Mouse (Mus musculus): ENCODE measurements at regions not wholly inside any gene's neighbourhood (a gene's known extent, or its start where the extent isn't known, plus 50 kb on each side); places are given as distances from the start of the nearest gene placed in this dataset.

DNA sequence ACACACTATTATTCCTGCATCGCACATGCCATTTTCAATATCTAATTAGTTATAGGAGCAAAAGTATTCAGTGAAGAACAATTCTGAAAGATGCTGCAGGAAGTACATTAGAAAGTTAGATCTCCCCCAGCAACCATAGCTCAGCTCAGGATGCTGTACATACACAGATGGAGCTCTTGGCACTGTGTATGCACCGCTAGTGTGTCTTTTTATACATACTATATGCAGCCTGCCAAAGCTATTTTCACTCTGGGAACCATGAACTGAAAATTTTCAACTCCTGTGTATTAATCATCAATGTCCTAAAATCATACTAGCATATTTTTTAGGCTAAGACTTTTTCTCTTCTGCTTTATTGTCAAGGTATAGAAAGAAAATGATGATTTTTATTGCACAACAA lies 944.5 kb downstream of the Fam19a2 start:
- H3K9me3 ChIP-seq, result no peaks in the 10 kb centered on the region
- no peak overlapping the region for H3K9ac ChIP-seq
- no peaks in the 10 kb centered on the region for H3K4me1 ChIP-seq
- H3K36me3 ChIP-seq, result no peaks in the 10 kb centered on the region
- H3K4me3 ChIP-seq, result no peak overlapping the region
- no peak overlapping the region for H3K4me2 ChIP-seq (replicated peaks)
- ATAC-seq (ENCODE audit: low FRiP score, low read depth), result no peak
- H3K27me3 ChIP-seq (replicated peaks), result no peaks in the 10 kb centered on the region
- WGBS, result 95% methylated on average over 2 of the region's 2 CpGs
- H3K27ac ChIP-seq, result no peak overlapping the region

- no peak overlapping the region for H3K4me3 ChIP-seq
- no peak for ATAC-seq (ENCODE audit: low FRiP score, low read depth)
Measured at GRCm38 (mm10) chr10:124219461-124219860, 955.7 kb downstream of the Fam19a2 start.

DNA sequence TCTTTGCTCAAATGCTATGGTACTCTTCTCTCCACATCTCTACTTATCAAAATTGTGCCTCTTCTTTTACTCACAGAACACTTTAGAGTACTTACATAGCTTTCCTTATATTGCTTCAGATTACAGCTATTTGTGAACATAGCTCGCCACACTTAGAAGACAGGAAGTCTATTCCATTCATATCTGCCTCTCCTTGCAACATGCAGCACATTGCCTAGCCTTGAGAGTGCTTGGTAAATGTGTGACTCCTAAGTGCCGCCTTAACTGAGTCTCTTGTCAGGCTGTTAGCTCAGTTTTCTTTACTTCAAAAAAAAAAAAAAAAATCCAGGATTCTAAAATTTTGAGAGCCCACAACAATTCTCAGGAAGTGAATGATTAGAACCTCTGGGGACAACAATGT lies 958.3 kb downstream of the Fam19a2 start:
- no peak overlapping the region for H3K27ac ChIP-seq
- H3K9me3 ChIP-seq, result no peaks in the 10 kb centered on the region
- WGBS, result 86% methylated on average over 2 of the region's 2 CpGs
- no peak overlapping the region for H3K9ac ChIP-seq
- ATAC-seq (ENCODE audit: low FRiP score, low read depth), result no peak
- H3K4me3 ChIP-seq, result no peak overlapping the region
- H3K4me2 ChIP-seq (replicated peaks), result no peak overlapping the region
- H3K27me3 ChIP-seq (replicated peaks), result no peaks in the 10 kb centered on the region
- H3K36me3 ChIP-seq, result no peaks in the 10 kb centered on the region
- H3K4me1 ChIP-seq, result no peaks in the 10 kb centered on the region

More at GRCm38 (mm10) chr10:124219461-124219860, 955.7 kb downstream of the Fam19a2 start:
- WGBS, result 88% methylated on average over 1 of the region's 1 CpGs
- Histone ChIP-seq H3K4me1 (no peaks in the 10 kb centered on the region), H3K9me3 (no peaks in the 10 kb centered on the region), H3K4me2 (replicated peaks) (no peak overlapping the region), H3K9ac (no peak overlapping the region), H3K36me3 (no peaks in the 10 kb centered on the region), H3K27me3 (replicated peaks) (no peaks in the 10 kb centered on the region), H3K27ac (no peak overlapping the region)

- no peak for ATAC-seq (ENCODE audit: low FRiP score, low read depth)
- 78% methylated on average over 1 of the region's 1 CpGs for WGBS
- no peak overlapping the region for H3K9ac ChIP-seq
- no peaks in the 10 kb centered on the region for H3K27me3 ChIP-seq (replicated peaks)
- H3K27ac ChIP-seq, result no peak overlapping the region
- no peak overlapping the region for H3K4me2 ChIP-seq (replicated peaks)
- H3K36me3 ChIP-seq, result no peaks in the 10 kb centered on the region
- no peaks in the 10 kb centered on the region for H3K4me1 ChIP-seq
- no peak overlapping the region for H3K4me3 ChIP-seq
- no peaks in the 10 kb centered on the region for H3K9me3 ChIP-seq
Measured at GRCm38 (mm10) chr10:124227061-124227460, 963.3 kb downstream of the Fam19a2 start.

DNA sequence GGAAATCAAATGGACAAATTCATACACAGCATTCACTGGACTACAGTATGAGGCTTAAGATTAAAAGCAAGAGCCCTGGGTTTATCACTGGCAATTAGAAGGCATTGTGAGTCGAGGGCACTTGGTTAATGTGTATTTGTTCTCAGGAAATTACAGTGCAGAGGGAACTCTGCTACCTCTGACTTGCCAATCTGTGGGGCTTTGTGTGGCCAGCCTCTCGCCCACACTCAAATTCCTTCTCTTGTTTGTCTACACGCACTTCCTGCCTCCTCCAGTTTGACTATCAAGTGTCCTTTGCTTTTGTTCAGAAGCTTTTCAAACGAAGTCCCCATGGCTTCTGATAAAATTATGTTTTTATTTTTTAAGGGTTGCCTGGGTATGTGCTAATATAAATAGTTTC lies 985.6 kb downstream of the Fam19a2 start:
- Histone ChIP-seq H3K9me3 (no peaks in the 10 kb centered on the region), H3K9ac (no peak overlapping the region), H3K36me3 (no peaks in the 10 kb centered on the region), H3K4me3 (no peak overlapping the region), H3K27me3 (replicated peaks) (no peaks in the 10 kb centered on the region), H3K27ac (no peak overlapping the region), H3K4me2 (replicated peaks) (no peak overlapping the region), H3K4me1 (no peaks in the 10 kb centered on the region)
- 39% methylated on average over 4 of the region's 4 CpGs for WGBS
- no peak for ATAC-seq (ENCODE audit: low FRiP score, low read depth)

DNA sequence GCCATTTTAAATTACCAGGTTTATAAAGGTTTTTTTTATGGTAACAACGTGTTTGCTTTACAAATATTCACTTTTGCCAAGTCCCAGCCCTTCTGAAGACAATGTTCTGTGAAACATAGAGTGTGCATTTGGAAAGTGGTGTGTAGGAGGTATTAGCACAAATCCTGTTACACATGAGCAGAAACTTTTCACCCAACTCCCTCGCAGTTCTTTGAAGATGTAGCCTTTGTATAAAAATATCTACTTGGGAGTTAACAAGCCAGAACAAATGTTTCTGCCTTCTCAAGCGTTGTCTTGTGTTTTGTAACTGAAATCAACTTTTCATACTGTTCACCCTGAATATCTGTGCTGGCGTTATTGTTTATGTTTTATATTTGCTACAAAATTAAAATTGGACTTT lies 986.2 kb downstream of the Fam19a2 start:
- H3K27me3 ChIP-seq (replicated peaks), result no peaks in the 10 kb centered on the region
- no peak overlapping the region for H3K27ac ChIP-seq
- H3K36me3 ChIP-seq, result no peaks in the 10 kb centered on the region
- no peak for ATAC-seq (ENCODE audit: low FRiP score, low read depth)
- H3K4me2 ChIP-seq (replicated peaks), result no peak overlapping the region
- no peak overlapping the region for H3K4me3 ChIP-seq
- no peaks in the 10 kb centered on the region for H3K4me1 ChIP-seq
- no peaks in the 10 kb centered on the region for H3K9me3 ChIP-seq
- 77% methylated on average over 4 of the region's 4 CpGs for WGBS
- H3K9ac ChIP-seq, result no peak overlapping the region

GRCm38 (mm10) chr10:124288301-124288995 lies 1024.7 kb downstream of the Fam19a2 start:
- Histone ChIP-seq H3K4me2 (replicated peaks) (no peak overlapping the region), H3K36me3 (no peaks in the 10 kb centered on the region), H3K9ac (no peak overlapping the region), H3K4me1 (no peaks in the 10 kb centered on the region), H3K27me3 (replicated peaks) (no peaks in the 10 kb centered on the region), H3K27ac (no peak overlapping the region), H3K9me3 (no peaks in the 10 kb centered on the region), H3K4me3 (no peak overlapping the region)
- no peak for ATAC-seq (ENCODE audit: low FRiP score, low read depth)
- 71% methylated on average over 18 of the region's 18 CpGs for WGBS

- Histone ChIP-seq H3K9me3 (no peaks in the 10 kb centered on the region), H3K4me2 (replicated peaks) (no peak overlapping the region), H3K4me3 (no peak overlapping the region), H3K36me3 (no peaks in the 10 kb centered on the region), H3K27ac (no peak overlapping the region), H3K27me3 (replicated peaks) (no peaks in the 10 kb centered on the region), H3K4me1 (no peaks in the 10 kb centered on the region), H3K9ac (no peak overlapping the region)
- 92% methylated on average over 2 of the region's 2 CpGs for WGBS
- ATAC-seq (ENCODE audit: low FRiP score, low read depth), result no peak
Measured at GRCm38 (mm10) chr10:124297198-124297677, 1033.4 kb downstream of the Fam19a2 start.

DNA sequence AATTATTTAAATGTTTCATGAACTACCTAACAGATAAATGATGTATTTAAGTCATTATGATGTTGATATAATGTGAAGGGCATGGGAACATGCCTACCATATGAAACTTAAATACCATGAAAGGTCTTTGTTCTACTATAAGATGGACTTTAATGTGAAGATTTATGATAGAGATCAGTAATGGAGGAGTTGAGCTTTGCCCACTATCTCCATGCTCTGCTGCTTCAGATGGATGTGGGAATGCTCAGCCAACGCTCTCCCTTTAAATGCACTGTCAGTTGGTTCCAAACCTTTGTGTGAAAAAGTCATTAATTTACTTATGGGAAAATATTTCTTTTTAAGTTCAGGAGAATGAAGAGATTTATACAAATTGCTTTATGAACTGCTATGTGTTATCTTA lies 1040.9 kb downstream of the Fam19a2 start:
- no peaks in the 10 kb centered on the region for H3K36me3 ChIP-seq
- no peak for ATAC-seq (ENCODE audit: low FRiP score, low read depth)
- no peaks in the 10 kb centered on the region for H3K27me3 ChIP-seq (replicated peaks)
- no peak overlapping the region for H3K4me2 ChIP-seq (replicated peaks)
- H3K4me1 ChIP-seq, result no peaks in the 10 kb centered on the region
- no peak overlapping the region for H3K27ac ChIP-seq
- H3K9ac ChIP-seq, result no peak overlapping the region
- no peaks in the 10 kb centered on the region for H3K9me3 ChIP-seq
- WGBS, result 68% methylated on average over 1 of the region's 1 CpGs
- H3K4me3 ChIP-seq, result no peak overlapping the region

GRCm38 (mm10) chr10:124305644-124306043 lies 1041.8 kb downstream of the Fam19a2 start:
- no peak overlapping the region for H3K27ac ChIP-seq
- H3K9ac ChIP-seq, result no peak overlapping the region
- H3K4me2 ChIP-seq (replicated peaks), result no peak overlapping the region
- no peak for ATAC-seq (ENCODE audit: low FRiP score, low read depth)
- no peaks in the 10 kb centered on the region for H3K36me3 ChIP-seq
- H3K4me1 ChIP-seq, result no peaks in the 10 kb centered on the region
- H3K9me3 ChIP-seq, result no peaks in the 10 kb centered on the region
- H3K4me3 ChIP-seq, result no peak overlapping the region
- 84% methylated on average over 3 of the region's 3 CpGs for WGBS
- no peaks in the 10 kb centered on the region for H3K27me3 ChIP-seq (replicated peaks)

GRCm38 (mm10) chr10:124318761-124319160 lies 1055.0 kb downstream of the Fam19a2 start:
- 13% methylated on average over 1 of the region's 1 CpGs for WGBS
- H3K4me3 ChIP-seq, result no peak overlapping the region
- no peak overlapping the region for H3K9ac ChIP-seq
- H3K4me1 ChIP-seq, result no peaks in the 10 kb centered on the region
- H3K27me3 ChIP-seq (replicated peaks), result no peaks in the 10 kb centered on the region
- ATAC-seq (ENCODE audit: low FRiP score, low read depth), result no peak
- H3K4me2 ChIP-seq (replicated peaks), result no peak overlapping the region
- H3K36me3 ChIP-seq, result no peaks in the 10 kb centered on the region
- H3K27ac ChIP-seq, result no peak overlapping the region
- no peaks in the 10 kb centered on the region for H3K9me3 ChIP-seq

DNA sequence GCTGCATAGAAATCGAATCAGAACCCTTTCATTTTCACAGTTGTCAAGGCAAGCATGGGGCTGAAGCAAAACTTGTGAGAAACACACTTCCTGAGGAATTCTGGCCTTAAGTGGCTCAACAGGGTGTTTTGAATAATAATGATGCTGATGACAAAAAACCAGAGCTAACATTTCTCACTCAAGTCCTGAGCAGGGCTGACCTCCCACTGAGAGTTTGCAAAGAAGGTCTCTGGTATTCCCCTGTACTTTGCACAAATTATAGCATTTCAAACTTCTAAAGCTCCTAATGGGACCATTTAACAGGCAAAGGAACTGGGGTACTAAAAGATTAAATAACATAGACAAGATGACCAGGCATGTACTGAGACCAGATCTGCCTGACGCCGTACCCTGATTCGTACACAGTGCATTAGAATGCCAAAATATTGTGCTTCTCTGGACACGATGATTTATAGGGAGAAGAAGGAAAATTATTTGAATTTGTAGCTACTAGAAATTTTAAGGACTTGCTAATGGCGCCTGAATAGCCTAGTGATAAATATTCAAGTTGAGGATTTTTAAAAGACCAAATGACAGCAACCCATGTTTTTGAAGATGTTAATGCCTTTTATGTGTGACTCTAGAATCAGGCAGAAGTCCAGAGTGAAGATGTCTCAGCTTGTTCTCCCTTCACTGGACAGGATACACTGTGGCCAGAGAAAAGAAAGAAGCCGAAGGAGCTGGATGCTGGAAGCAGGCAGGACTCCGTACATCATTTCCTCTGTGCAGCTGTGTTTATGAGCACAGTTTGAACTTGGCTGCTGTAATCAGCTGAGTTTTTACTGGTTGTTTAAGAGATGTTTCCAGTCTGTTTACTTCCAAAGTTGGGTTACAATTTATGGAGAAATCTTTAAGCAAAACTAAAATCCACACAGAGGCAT lies 1056.7 kb downstream of the Fam19a2 start:
- H3K27ac ChIP-seq, result no peak overlapping the region
- 59% methylated on average over 8 of the region's 8 CpGs for WGBS
- H3K4me1 ChIP-seq, result no peaks in the 10 kb centered on the region
- H3K4me3 ChIP-seq, result no peak overlapping the region
- H3K4me2 ChIP-seq (replicated peaks), result no peak overlapping the region
- H3K27me3 ChIP-seq (replicated peaks), result no peaks in the 10 kb centered on the region
- no peak for ATAC-seq (ENCODE audit: low FRiP score, low read depth)
- H3K9ac ChIP-seq, result no peak overlapping the region
- no peaks in the 10 kb centered on the region for H3K9me3 ChIP-seq
- H3K36me3 ChIP-seq, result no peaks in the 10 kb centered on the region

Data from neural tube, embryonic 12.5 days (tissue).